Mouse (Mus musculus) CH12.LX (cell line): ENCODE data around the gene Tanc1. TPM values are rescaled to one million over a fixed set of nuclear protein-coding genes. Genes with fewer than 3 reads are reported as not detected.

ENCODE experiments used
- DNase-seq: peaks from one replicate; pipeline ENCODE4 v3.0.0-alpha.2; 2013; ENCODE audit errors: extremely low read depth
- H3K27ac ChIP-seq: 2 replicates; pipeline ENCODE4 v1.5.1; 2012; ENCODE audit warnings: low read depth, mild to moderate bottlenecking, control low read depth, moderate library complexity; ENCODE audit not compliant: insufficient read depth
- H3K27me3 ChIP-seq: replicated peaks from 2 replicates; pipeline ENCODE3; 2012; ENCODE audit warnings: inconsistent platforms
- H3K36me3 ChIP-seq, 2 experiments: replicated peaks in 1 of 2; 2 replicates each; pipeline versions ENCODE3 to v1.6.1; 2012; ENCODE audit warnings: inconsistent platforms in 1 of 2, low read length in 1 of 2, mild to moderate bottlenecking in 1 of 2, mixed read lengths in 1 of 2, moderate library complexity in 1 of 2; ENCODE audit not compliant: control insufficient read depth in 1 of 2, insufficient read depth in 1 of 2
- H3K4me1 ChIP-seq, 2 experiments: 2 replicates each; pipeline ENCODE4 v1.6.1; 2012; ENCODE audit warnings: inconsistent platforms in 1 of 2, moderate library complexity in 1 of 2; ENCODE audit not compliant: insufficient read depth in 2 of 2, control insufficient read depth in 1 of 2
- H3K4me2 ChIP-seq: 2 replicates; pipeline ENCODE4 v1.6.1; 2012; ENCODE audit warnings: low read depth, mild to moderate bottlenecking, control low read depth; ENCODE audit not compliant: poor library complexity, insufficient read depth, severe bottlenecking
- H3K4me3 ChIP-seq, 3 experiments: fragments of 150-350 bp in 1 of 3; sonication (generic) in 1 of 3; replicated peaks in 1 of 3; 2 replicates each; pipeline versions ENCODE3 to v1.5.1; 2011 to 2012; ENCODE audit warnings: low read depth in 2 of 3, low read length in 2 of 3, mild to moderate bottlenecking in 2 of 3, moderate library complexity in 2 of 3, control low read depth in 1 of 3, improper control_type of control experiment in 1 of 3, inconsistent platforms in 1 of 3, mixed read lengths in 1 of 3; ENCODE audit not compliant: poor library complexity in 1 of 3
- H3K79me2 ChIP-seq: replicated peaks from 2 replicates; pipeline ENCODE4 v1.6.1; 2012; ENCODE audit warnings: mild to moderate bottlenecking, moderate library complexity; ENCODE audit not compliant: control insufficient read depth, poor library complexity, insufficient read depth, severe bottlenecking; ENCODE audit errors: extremely low read depth
- H3K9ac ChIP-seq: 2 replicates; pipeline ENCODE4 v1.6.1; 2012; ENCODE audit warnings: low read depth, mild to moderate bottlenecking, control low read depth, moderate library complexity; ENCODE audit not compliant: insufficient read depth
- H3K9me3 ChIP-seq: replicated peaks from 2 replicates; pipeline ENCODE3; 2012; ENCODE audit warnings: low read length, inconsistent platforms, mixed read lengths
- CHD1 ChIP-seq: IDR thresholded peaks from 2 replicates; pipeline ENCODE4 v1.6.1; 2012; ENCODE audit warnings: low read depth, low read length, improper control_type of control experiment, inconsistent platforms
- CHD2 ChIP-seq: IDR thresholded peaks from 2 replicates; pipeline ENCODE4 v1.6.1; 2011; ENCODE audit warnings: low read length, improper control_type of control experiment
- ETS1 ChIP-seq: conservative IDR thresholded peaks from 2 replicates; pipeline ENCODE4 v1.6.1; 2012; ENCODE audit warnings: low read depth, mild to moderate bottlenecking, inconsistent platforms, low read length, improper control_type of control experiment, moderate library complexity
- IRF4 ChIP-seq: IDR thresholded peaks from 2 replicates; pipeline ENCODE4 v1.6.1; 2014; ENCODE audit warnings: low read depth, mild to moderate bottlenecking, inconsistent platforms, low read length, improper control_type of control experiment
- JUND ChIP-seq: conservative IDR thresholded peaks from 2 replicates; pipeline ENCODE4 v1.6.1; 2011; ENCODE audit warnings: low read depth, low read length, improper control_type of control experiment
- MYC ChIP-seq: IDR thresholded peaks from 2 replicates; pipeline ENCODE4 v1.6.1; 2011; ENCODE audit warnings: low read depth, mild to moderate bottlenecking, improper control_type of control experiment, low read length
- NELFE ChIP-seq: IDR thresholded peaks from 2 replicates; pipeline ENCODE4 v1.6.1; 2011; ENCODE audit warnings: low read depth, low read length, improper control_type of control experiment
- POLR2A ChIP-seq: IDR thresholded peaks from 2 replicates; pipeline ENCODE4 v1.6.1; 2011; ENCODE audit warnings: low read depth, mild to moderate bottlenecking, improper control_type of control experiment, low read length
- POLR2AphosphoS2 ChIP-seq: IDR thresholded peaks from 2 replicates; pipeline ENCODE4 v1.6.1; 2011; ENCODE audit warnings: low read depth, low read length, improper control_type of control experiment
- USF1 ChIP-seq: IDR thresholded peaks from 2 replicates; pipeline ENCODE4 v1.6.1; 2014; ENCODE audit warnings: low read depth, mild to moderate bottlenecking, inconsistent platforms, low read length, improper control_type of control experiment
- ZNF384 ChIP-seq: IDR thresholded peaks from 2 replicates; pipeline ENCODE4 v1.6.1; 2012; ENCODE audit warnings: low read depth, low read length, improper control_type of control experiment, inconsistent platforms
- dilution Hi-C: fragments of 300-500 bp; cut with MboI; formaldehyde crosslinking; loops from 2 replicates; pipeline ENCODE4 v1.14.3; 2020; ENCODE audit warnings: low sequenced_read_pairs; ENCODE audit not compliant: extremely low pct_unique_long_range_greater_than_20kb, extremely low pct_ligation_motif_present
- in situ Hi-C: fragments of 300-500 bp; cut with MboI; formaldehyde crosslinking; loops from 3 replicates; pipeline ENCODE4 v1.14.3; 2019; ENCODE audit warnings: low sequenced_read_pairs, low pct_ligation_motif_present, low pct_unique_long_range_greater_than_20kb, mixed read lengths
- polyA plus RNA-seq: library from polyadenylated mRNA; unstranded; fragments of >175 nt; gene quantifications from 2 replicates; pipeline ENCODE4 v1.2.1, GENCODE M21; 2012; ENCODE audit warnings: low read depth; ENCODE audit not compliant: insufficient read length
- total RNA-seq, 2 experiments: library from RNA; depleted of rRNA; stranded (reverse); fragments of 300-350 nt in 1 of 2; fragments of >200 nt in 1 of 2; gene quantifications; 2 replicates each; pipeline ENCODE4 v1.2.3; 2012 to 2014

Tanc1 gene
- total and polyA plus RNA-seq, 3 experiments: 0.08 to 0.21 (median 0.08) TPM

- Histone ChIP-seq H3K36me3 (no peaks in the 10 kb centered on the region), H3K27ac (no peak overlapping the region), H3K27me3 (no peaks in the 10 kb centered on the region), H3K9me3 (no peaks in the 10 kb centered on the region), H3K79me2 (no peaks in the 10 kb centered on the region), H3K4me2 (no peak overlapping the region), H3K9ac (no peak overlapping the region), H3K4me1 (peaks cover 0 to 5% of the 10 kb centered on the region in 2 experiments; a peak in 1 of 4 replicates), H3K4me3 (no peak overlapping the region)
- dilution Hi-C loops (no loop called here), in situ Hi-C loops (no loop called here)
- DNase-seq: no peak
- TF ChIP-seq POLR2AphosphoS2 (no peak), USF1 (no peak), IRF4 (no peak), MYC (no peak)
Observed at GRCm38 (mm10) chr2:59626422-59626821, 14.6 kb downstream of the Tanc1 start.

DNA sequence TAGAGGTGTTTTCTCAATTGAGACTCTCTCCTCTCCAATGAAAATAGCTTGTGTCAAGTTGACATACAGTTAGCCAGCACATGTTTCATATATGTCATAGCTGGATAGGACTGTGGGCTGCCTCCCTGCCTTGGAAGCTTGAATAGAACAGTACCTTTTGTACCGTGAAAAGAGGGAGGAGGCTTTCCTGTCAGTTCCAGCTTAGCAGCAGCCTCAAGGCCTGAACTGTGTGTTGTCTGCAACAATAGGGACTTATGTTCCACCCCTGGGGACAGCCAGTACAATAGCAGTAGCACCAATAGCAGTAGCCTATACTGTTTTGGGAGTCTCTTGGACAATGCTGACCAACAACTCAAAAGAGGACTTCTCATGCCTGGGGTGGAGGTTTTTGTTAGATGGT is 15.7 kb downstream of the Tanc1 start:
- in situ Hi-C loops: no loop called here
- H3K27ac ChIP-seq: no peak overlapping the region
- no peaks in the 10 kb centered on the region for H3K79me2 ChIP-seq
- peaks cover 0 to 5% of the 10 kb centered on the region in 2 experiments; a peak in 1 of 4 replicates for H3K4me1 ChIP-seq
- H3K4me2 ChIP-seq: no peak overlapping the region
- no peak overlapping the region for H3K4me3 ChIP-seq
- H3K27me3 ChIP-seq: no peaks in the 10 kb centered on the region
- no peaks in the 10 kb centered on the region for H3K9me3 ChIP-seq
- dilution Hi-C loops: no loop called here
- TF ChIP-seq NELFE: no peak
- TF ChIP-seq JUND: no peak
- no peak for TF ChIP-seq ZNF384
- H3K36me3 ChIP-seq: no peaks in the 10 kb centered on the region
- H3K9ac ChIP-seq: no peak overlapping the region
- DNase-seq: no peak

DNA sequence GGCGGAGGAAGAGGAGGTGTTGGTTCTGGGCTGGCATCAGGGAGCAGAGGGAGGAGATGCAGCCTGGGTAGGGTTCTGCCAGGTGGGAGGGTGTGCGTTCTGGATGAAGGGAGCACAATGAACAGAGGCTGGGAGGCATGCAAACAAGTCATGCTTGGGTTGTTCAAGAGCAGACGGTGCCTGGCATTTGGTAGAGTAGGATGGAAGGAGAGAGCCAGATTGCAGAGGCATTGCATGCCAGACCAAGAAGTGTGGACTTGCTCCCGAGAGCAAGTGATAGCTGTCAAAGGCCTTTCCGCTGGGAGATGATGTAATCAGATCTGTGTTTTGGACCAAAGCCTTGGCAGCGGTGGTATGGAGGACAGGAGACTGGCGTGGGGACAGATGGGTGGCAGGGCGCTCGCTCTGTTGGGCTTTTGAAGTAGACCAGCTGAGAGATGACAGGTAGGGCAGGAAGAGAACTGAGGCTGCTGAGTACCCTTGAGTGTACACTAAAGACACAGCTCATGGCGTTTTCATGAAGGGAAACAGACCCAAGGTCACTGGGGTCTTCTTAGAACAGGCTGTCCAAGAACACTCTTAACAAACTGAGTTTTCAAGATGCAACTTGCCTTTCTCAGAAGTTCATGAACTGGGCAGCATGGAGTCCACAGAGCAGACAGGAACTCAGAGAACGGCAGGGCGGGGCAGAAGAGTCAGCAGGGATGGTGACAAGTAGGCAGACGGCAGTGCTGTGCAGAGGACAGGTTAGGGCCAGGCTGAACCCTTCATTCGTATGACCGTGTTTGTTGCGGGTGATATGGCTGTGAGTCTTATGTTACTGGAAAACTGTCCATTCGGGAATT is 16.4 kb downstream of the Tanc1 start:
- Histone ChIP-seq H3K9ac (no peak overlapping the region), H3K27me3 (no peaks in the 10 kb centered on the region), H3K79me2 (no peaks in the 10 kb centered on the region), H3K4me3 (no peak overlapping the region)
- dilution Hi-C loops: no loop called here
- no peak for TF ChIP-seq CHD1
- TF ChIP-seq POLR2A: no peak
- no peak for TF ChIP-seq CHD2
- no peak for TF ChIP-seq NELFE
- TF ChIP-seq ETS1: no peak
- TF ChIP-seq, all 38 proteins: peak for 0
- peaks cover 0 to 5% of the 10 kb centered on the region in 2 experiments; a peak in 1 of 4 replicates for H3K4me1 ChIP-seq
- no peak for DNase-seq
- in situ Hi-C loops: no loop called here
- no peak overlapping the region for H3K4me2 ChIP-seq
- no peaks in the 10 kb centered on the region for H3K9me3 ChIP-seq
- H3K36me3 ChIP-seq: no peaks in the 10 kb centered on the region
- no peak overlapping the region for H3K27ac ChIP-seq
